Mouse (Mus musculus) lung, adult 2 months (tissue): Measurements from ENCODE around the gene Sec14l5. TPM values are rescaled to one million over a fixed set of nuclear protein-coding genes. Genes with fewer than 3 reads are reported as not detected.

Experiments
- DNase-seq: peaks from one replicate; pipeline ENCODE4 v3.0.0; 2022
- H3K4me1 ChIP-seq: fragments of 200-500 bp; 2 replicates; pipeline ENCODE4 v1.6.1; 2011; ENCODE audit warnings: low read length; ENCODE audit not compliant: control insufficient read depth, insufficient read depth
- H3K4me3 ChIP-seq: fragments of 200-500 bp; replicated peaks from 2 replicates; pipeline ENCODE3; 2011; ENCODE audit warnings: low read depth, mild to moderate bottlenecking, control low read depth, low read length; ENCODE audit errors: extremely low read depth
- CTCF ChIP-seq: fragments of 200-500 bp; IDR thresholded peaks from 2 replicates; pipeline ENCODE4 v1.5.1; 2011; ENCODE audit warnings: mild to moderate bottlenecking, low read length, control low read depth; ENCODE audit not compliant: insufficient read depth
- POLR2A ChIP-seq: fragments of 200-500 bp; IDR thresholded peaks from 2 replicates; pipeline ENCODE4 v1.6.1; 2011; ENCODE audit warnings: low read depth, mild to moderate bottlenecking, control low read depth, low read length, borderline replicate concordance; ENCODE audit errors: extremely low read depth
- WGBS: fragments of 180-500 bp; shearing (Covaris S2); methylation state at CpG from one replicate; pipeline ENCODE4 v1.1.7; 2018; 5-methylcytosine and 5-hydroxymethylcytosine counted together
- polyA plus RNA-seq: library from polyadenylated mRNA; depleted of rRNA; stranded (reverse); fragments of >200 nt; gene quantifications from 2 replicates; pipeline ENCODE4 v1.2.3, GENCODE M21; 2012

Gene Sec14l5
- polyA plus RNA-seq, 1 experiment: 2.9 TPM

- 16% methylated on average over 4 of the region's 4 CpGs for WGBS
- Histone ChIP-seq H3K4me3 (peak overlapping the region; percentile 82), H3K4me1 (peaks cover 9% of the 10 kb centered on the region)
- TF ChIP-seq CTCF (no peak), POLR2A (no peak)
- peak; percentile 85 for DNase-seq
These were observed 16.1 kb upstream of the Sec14l5 start for GRCm38 (mm10) chr16:5130766-5131165.

- H3K4me3 ChIP-seq: peak overlapping the region; percentile 82
- DNase-seq: peak; percentile 44
- 5% methylated on average over 25 of the region's 25 CpGs for WGBS
- 0 out of 2 replicates have a peak, but pooled peaks have one; percentile 8 for TF ChIP-seq POLR2A
- no peak for TF ChIP-seq CTCF
- H3K4me1 ChIP-seq: peaks cover 9% of the 10 kb centered on the region
These were observed 15.5 kb upstream of the Sec14l5 start for GRCm38 (mm10) chr16:5131251-5131922.

- peak; percentile 81 for DNase-seq
- peaks cover 16% of the 10 kb centered on the region for H3K4me1 ChIP-seq
- peak; percentile 45; the same call in 1 of the 2 replicates for TF ChIP-seq POLR2A
- TF ChIP-seq CTCF: no peak
- H3K4me3 ChIP-seq: peak within 1 kb of the TSS; percentile 82
- 2% methylated on average over 36 of the region's 39 CpGs for WGBS
These were observed 14.5 kb upstream of the Sec14l5 start, which contains the start of gene Ppl for GRCm38 (mm10) chr16:5132401-5132801. Ppl (minus strand) TSS chr16:5132421.

GRCm38 (mm10) chr16:5134623-5135330 lies 12.1 kb upstream of the Sec14l5 start:
- peaks cover 16% of the 10 kb centered on the region for H3K4me1 ChIP-seq
- DNase-seq: peak; percentile 62
- TF ChIP-seq POLR2A (no peak), CTCF (no peak)
- WGBS: 45% methylated on average over 14 of the region's 14 CpGs
- H3K4me3 ChIP-seq: no peak overlapping the region

- no peak for TF ChIP-seq CTCF
- no peak for TF ChIP-seq POLR2A
- no peak overlapping the region for H3K4me3 ChIP-seq
- DNase-seq: peak; percentile 43
- peaks cover 16% of the 10 kb centered on the region for H3K4me1 ChIP-seq
- 32% methylated on average over 8 of the region's 8 CpGs for WGBS
These were observed 11.2 kb upstream of the Sec14l5 start for GRCm38 (mm10) chr16:5135551-5136261.

GRCm38 (mm10) chr16:5136505-5136904 lies 10.4 kb upstream of the Sec14l5 start:
- WGBS: 10% methylated on average over 4 of the region's 4 CpGs
- TF ChIP-seq CTCF: no peak
- TF ChIP-seq POLR2A: no peak
- peak; percentile 81 for DNase-seq

GRCm38 (mm10) chr16:5137006-5137540 lies 9.8 kb upstream of the Sec14l5 start:
- 52% methylated on average over 12 of the region's 12 CpGs for WGBS

More at GRCm38 (mm10) chr16:5136505-5136904, 10.4 kb upstream of the Sec14l5 start:
- Histone ChIP-seq H3K4me3 (no peak overlapping the region), H3K4me1 (peaks cover 16% of the 10 kb centered on the region)

GRCm38 (mm10) chr16:5139741-5140140 lies 7.2 kb upstream of the Sec14l5 start:
- Histone ChIP-seq H3K4me1 (peaks cover 13% of the 10 kb centered on the region), H3K4me3 (no peak overlapping the region)
- TF ChIP-seq POLR2A (no peak), CTCF (no peak)
- 59% methylated on average over 4 of the region's 4 CpGs for WGBS
- DNase-seq: no peak

More at GRCm38 (mm10) chr16:5137006-5137540, 9.8 kb upstream of the Sec14l5 start:
- TF ChIP-seq POLR2A (no peak), CTCF (no peak)
- H3K4me3 ChIP-seq: no peak overlapping the region
- H3K4me1 ChIP-seq: peaks cover 16% of the 10 kb centered on the region
- no peak for DNase-seq

GRCm38 (mm10) chr16:5145570-5145969 lies 1.3 kb upstream of the Sec14l5 start:
- Histone ChIP-seq H3K4me1 (no peaks in the 10 kb centered on the region), H3K4me3 (no peak overlapping the region)
- peak; percentile 69 for DNase-seq
- TF ChIP-seq POLR2A: no peak
- TF ChIP-seq CTCF: peak; percentile 50; the same call in 1 of the 2 replicates
- under 1% methylated on average over 7 of the region's 7 CpGs for WGBS
